Mouse (Mus musculus) G1E (cell line): Measurements from ENCODE around the gene Dus2.

Source experiments
- CTCF ChIP-seq: IDR thresholded peaks from 2 replicates; pipeline ENCODE4 v1.5.1; 2012; ENCODE audit warnings: low read depth, low read length, inconsistent platforms, mixed read lengths
- TAL1 ChIP-seq: conservative IDR thresholded peaks from 2 replicates; pipeline ENCODE4 v1.6.1; 2012; ENCODE audit warnings: low read depth, low read length, inconsistent platforms, mixed read lengths

DNA sequence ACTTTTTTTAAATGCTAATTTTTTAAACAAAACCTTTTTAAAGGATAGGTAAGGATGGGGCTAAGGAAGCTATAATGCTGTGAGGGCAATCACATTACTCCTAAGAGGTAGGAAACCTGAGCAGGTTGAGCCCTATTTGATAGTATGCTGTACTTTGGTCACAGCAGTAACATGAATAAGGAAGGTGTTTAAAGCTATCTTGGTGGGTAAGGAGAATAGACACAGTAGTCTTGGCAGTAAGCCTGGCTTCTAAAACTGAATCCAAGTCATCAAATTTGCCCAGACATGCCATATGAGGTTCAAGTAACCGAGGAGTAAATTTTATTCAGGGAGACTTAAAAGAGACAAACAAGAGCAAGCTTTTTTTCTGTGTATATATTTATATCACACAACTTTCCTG lies 78.4 kb downstream of the Dus2 start:
- TF ChIP-seq CTCF (no peak), TAL1 (no peak)
